Mouse (Mus musculus) stomach, postnatal 0 days (tissue): ENCODE measurements around the gene Asmt.

Experiments
- CTCF ChIP-seq: IDR thresholded peaks from 2 replicates; pipeline ENCODE4 v1.5.1; 2016; ENCODE audit warnings: antibody characterized with exemption, low read depth, mild to moderate bottlenecking, moderate library complexity
- EP300 ChIP-seq: optimal IDR thresholded peaks from 2 replicates; pipeline ENCODE3; 2016; ENCODE audit warnings: antibody characterized with exemption

DNA sequence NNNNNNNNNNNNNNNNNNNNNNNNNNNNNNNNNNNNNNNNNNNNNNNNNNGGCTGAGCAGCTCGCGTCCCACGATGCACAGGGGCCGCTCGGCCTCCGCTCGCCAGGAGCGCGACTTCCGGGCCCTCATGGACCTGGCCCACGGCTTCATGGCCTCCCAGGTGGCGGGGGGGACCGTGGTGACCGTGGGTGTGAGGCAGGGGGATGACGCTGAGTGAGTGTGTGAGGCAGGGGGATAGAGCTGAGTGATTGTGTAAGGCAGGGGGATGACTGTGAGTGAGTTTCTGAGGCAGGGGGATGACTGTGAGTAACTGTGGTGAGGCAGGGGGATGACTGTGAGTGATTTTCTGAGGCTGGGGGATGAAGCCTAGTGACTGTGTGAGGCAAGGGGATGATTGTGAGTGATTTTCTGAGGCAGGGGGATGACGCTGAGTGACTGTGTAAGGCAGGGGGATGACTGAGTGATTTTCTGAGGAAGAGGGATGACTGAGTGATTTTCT lies at the start of gene Asmt:
- TF ChIP-seq CTCF, result no peak
- no peak for TF ChIP-seq EP300
